Mouse (Mus musculus) cortical plate, adult 2 months (tissue): ENCODE measurements around the gene Ripor2.

Source experiments
- CTCF ChIP-seq: fragments of 200-500 bp; IDR thresholded peaks from 2 replicates; pipeline ENCODE4 v1.5.1; 2011; ENCODE audit warnings: mild to moderate bottlenecking, control low read depth, low read length; ENCODE audit not compliant: insufficient read depth; ENCODE audit errors: extremely low read depth
- POLR2A ChIP-seq: fragments of 200-500 bp; IDR thresholded peaks from 2 replicates; pipeline ENCODE4 v1.6.1; 2011; ENCODE audit warnings: mild to moderate bottlenecking, low read length, control low read depth; ENCODE audit not compliant: insufficient read depth; ENCODE audit errors: extremely low read depth

- TF ChIP-seq CTCF (no peak), POLR2A (no peak)
These were observed 6.6 kb downstream of the Ripor2 start for GRCm38 (mm10) chr13:24588603-24589002.
